Mouse (Mus musculus) heart, adult 2 months (tissue): Measurements from ENCODE around the gene Cux2. TPM values are rescaled to one million over a fixed set of nuclear protein-coding genes. Genes with fewer than 3 reads are reported as not detected.

Experiments used
- DNase-seq, 2 experiments: peaks; one replicate each; pipeline ENCODE4 v3.0.0; 2021
- H3K27ac ChIP-seq: fragments of 200-600 bp; 2 replicates; pipeline ENCODE4 v1.8.1; 2022
- H3K27me3 ChIP-seq: fragments of 200-500 bp; 2 replicates; pipeline ENCODE4 v1.6.1; 2012; ENCODE audit warnings: mild to moderate bottlenecking, low read length, inconsistent platforms, mixed read lengths; ENCODE audit not compliant: control insufficient read depth, insufficient read depth
- H3K36me3 ChIP-seq: fragments of 200-500 bp; 2 replicates; pipeline ENCODE4 v1.6.1; 2012; ENCODE audit warnings: low read length, inconsistent platforms; ENCODE audit not compliant: control insufficient read depth, insufficient read depth
- H3K4me1 ChIP-seq: fragments of 200-500 bp; 2 replicates; pipeline ENCODE4 v1.6.1; 2011; ENCODE audit warnings: low read length; ENCODE audit not compliant: control insufficient read depth, insufficient read depth
- H3K4me3 ChIP-seq: fragments of 200-600 bp; 2 replicates; pipeline ENCODE4 v1.8.1; 2022
- H3K79me2 ChIP-seq: fragments of 200-500 bp; replicated peaks from 2 replicates; pipeline ENCODE4 v1.6.1; 2012; ENCODE audit warnings: mild to moderate bottlenecking, inconsistent platforms, low read length, moderate library complexity, mixed read lengths; ENCODE audit not compliant: control insufficient read depth, insufficient read depth
- H3K9ac ChIP-seq: fragments of 200-500 bp; 2 replicates; pipeline ENCODE4 v1.6.1; 2012; ENCODE audit warnings: low read depth, mild to moderate bottlenecking, control low read depth, inconsistent platforms, low read length, mixed read lengths
- CTCF ChIP-seq: fragments of 200-600 bp; IDR thresholded peaks from 2 replicates; pipeline ENCODE4 v1.8.1; 2022; ENCODE audit warnings: antibody characterized with exemption, mild to moderate bottlenecking, moderate library complexity
- EP300 ChIP-seq: fragments of 200-500 bp; IDR thresholded peaks from 2 replicates; pipeline ENCODE4 v1.6.1; 2011; ENCODE audit warnings: low read depth, low read length, control low read depth; ENCODE audit not compliant: insufficient read depth
- POLR2A ChIP-seq: fragments of 200-500 bp; IDR thresholded peaks from 2 replicates; pipeline ENCODE4 v1.6.1; 2011; ENCODE audit warnings: mild to moderate bottlenecking, low read depth, low read length, control low read depth; ENCODE audit not compliant: insufficient read depth
- WGBS: fragments of 180-500 bp; shearing (Covaris S2); methylation state at CpG from one replicate; pipeline ENCODE4 v1.1.7; 2018; 5-methylcytosine and 5-hydroxymethylcytosine counted together
- intact Hi-C: fragments of 180-260 bp; cut with DNase I; formaldehyde crosslinking; loops from one replicate; pipeline ENCODE4 v1.15.1; 2025
- polyA plus RNA-seq: library from polyadenylated mRNA; depleted of rRNA; stranded (reverse); fragments of >200 nt; gene quantifications from 2 replicates; pipeline ENCODE4 v1.2.3, GENCODE M21; 2012
- total RNA-seq, 2 experiments: library from RNA; stranded (reverse); gene quantifications; 2 replicates each; pipeline ENCODE4 v1.2.3; 2021

Cux2 gene
- total and polyA plus RNA-seq, 3 experiments: 11.4 to 18.4 (median 18.1) TPM

- H3K4me1 ChIP-seq: no peaks in the 10 kb centered on the region
- no peaks in the 10 kb centered on the region for H3K27me3 ChIP-seq
- no peak overlapping the region for H3K9ac ChIP-seq
- intact Hi-C loops: no loop called here
- no peak for DNase-seq
- no peaks in the 10 kb centered on the region for H3K79me2 ChIP-seq
- TF ChIP-seq POLR2A: no peak
- TF ChIP-seq EP300: no peak
- no peak for TF ChIP-seq CTCF
- no peak overlapping the region for H3K4me3 ChIP-seq
- H3K27ac ChIP-seq: no peak overlapping the region
- H3K36me3 ChIP-seq: no peaks in the 10 kb centered on the region
- 87% methylated on average over 19 of the region's 19 CpGs for WGBS
Measured at GRCm38 (mm10) chr5:122032471-122033166, 17.3 kb downstream of the Cux2 start.

- intact Hi-C loops: no loop called here
- no peak for DNase-seq
- 69% methylated on average over 12 of the region's 12 CpGs for WGBS
- TF ChIP-seq EP300: no peak
- no peak for TF ChIP-seq CTCF
- TF ChIP-seq POLR2A: no peak
- Histone ChIP-seq H3K27me3 (no peaks in the 10 kb centered on the region), H3K4me1 (no peaks in the 10 kb centered on the region), H3K36me3 (no peaks in the 10 kb centered on the region), H3K79me2 (no peaks in the 10 kb centered on the region), H3K9ac (no peak overlapping the region), H3K4me3 (no peak overlapping the region), H3K27ac (no peak overlapping the region)
Measured at GRCm38 (mm10) chr5:122031146-122031545, 18.8 kb downstream of the Cux2 start.

GRCm38 (mm10) chr5:122030640-122031039, 19.3 kb downstream of the Cux2 start:
- no peaks in the 10 kb centered on the region for H3K27me3 ChIP-seq
- no peak overlapping the region for H3K27ac ChIP-seq
- H3K9ac ChIP-seq: no peak overlapping the region
- H3K36me3 ChIP-seq: no peaks in the 10 kb centered on the region
- intact Hi-C loops: no loop called here
- H3K4me1 ChIP-seq: no peaks in the 10 kb centered on the region
- H3K4me3 ChIP-seq: no peak overlapping the region
- DNase-seq: no peak
- TF ChIP-seq POLR2A (no peak), CTCF (no peak), EP300 (no peak)
- no peaks in the 10 kb centered on the region for H3K79me2 ChIP-seq
- 42% methylated on average over 11 of the region's 11 CpGs for WGBS

GRCm38 (mm10) chr5:122026771-122027170, 23.1 kb downstream of the Cux2 start:
- Histone ChIP-seq H3K27me3 (no peaks in the 10 kb centered on the region), H3K27ac (no peak overlapping the region), H3K9ac (no peak overlapping the region), H3K36me3 (no peaks in the 10 kb centered on the region), H3K4me1 (no peaks in the 10 kb centered on the region), H3K4me3 (no peak overlapping the region), H3K79me2 (0 out of 2 replicates have a peak, but pooled peaks cover 1% of the 10 kb centered on the region)
- TF ChIP-seq POLR2A (no peak), EP300 (no peak), CTCF (no peak)
- WGBS: 68% methylated on average over 9 of the region's 9 CpGs
- intact Hi-C loops: no loop called here
- DNase-seq: no peak

- H3K27ac ChIP-seq: no peak overlapping the region
- intact Hi-C loops: no loop called here
- no peaks in the 10 kb centered on the region for H3K4me1 ChIP-seq
- H3K4me3 ChIP-seq: no peak overlapping the region
- no peak for DNase-seq
- H3K9ac ChIP-seq: no peak overlapping the region
- WGBS: 62% methylated on average over 7 of the region's 7 CpGs
- no peaks in the 10 kb centered on the region for H3K27me3 ChIP-seq
- H3K36me3 ChIP-seq: no peaks in the 10 kb centered on the region
- TF ChIP-seq EP300 (no peak), CTCF (no peak), POLR2A (no peak)
- H3K79me2 ChIP-seq: 0 out of 2 replicates have a peak, but pooled peaks cover 1% of the 10 kb centered on the region
Measured at GRCm38 (mm10) chr5:122026284-122026683, 23.6 kb downstream of the Cux2 start.

- Histone ChIP-seq H3K79me2 (0 out of 2 replicates have a peak, but pooled peaks cover 1% of the 10 kb centered on the region), H3K36me3 (no peaks in the 10 kb centered on the region), H3K27me3 (no peaks in the 10 kb centered on the region), H3K4me1 (no peaks in the 10 kb centered on the region), H3K4me3 (no peak overlapping the region), H3K9ac (no peak overlapping the region), H3K27ac (no peak overlapping the region)
- intact Hi-C loops: no loop called here
- TF ChIP-seq CTCF: no peak
- no peak for TF ChIP-seq POLR2A
- no peak for TF ChIP-seq EP300
- WGBS: 90% methylated on average over 11 of the region's 11 CpGs
- no peak for DNase-seq
Measured at GRCm38 (mm10) chr5:122025117-122025516, 24.8 kb downstream of the Cux2 start.
